Mouse (Mus musculus): ENCODE data around the gene Itpr2.
A peak's percentile ranks its signal among the peaks of the same experiment; 100 is the strongest.

The Itpr2 gene

DNA sequence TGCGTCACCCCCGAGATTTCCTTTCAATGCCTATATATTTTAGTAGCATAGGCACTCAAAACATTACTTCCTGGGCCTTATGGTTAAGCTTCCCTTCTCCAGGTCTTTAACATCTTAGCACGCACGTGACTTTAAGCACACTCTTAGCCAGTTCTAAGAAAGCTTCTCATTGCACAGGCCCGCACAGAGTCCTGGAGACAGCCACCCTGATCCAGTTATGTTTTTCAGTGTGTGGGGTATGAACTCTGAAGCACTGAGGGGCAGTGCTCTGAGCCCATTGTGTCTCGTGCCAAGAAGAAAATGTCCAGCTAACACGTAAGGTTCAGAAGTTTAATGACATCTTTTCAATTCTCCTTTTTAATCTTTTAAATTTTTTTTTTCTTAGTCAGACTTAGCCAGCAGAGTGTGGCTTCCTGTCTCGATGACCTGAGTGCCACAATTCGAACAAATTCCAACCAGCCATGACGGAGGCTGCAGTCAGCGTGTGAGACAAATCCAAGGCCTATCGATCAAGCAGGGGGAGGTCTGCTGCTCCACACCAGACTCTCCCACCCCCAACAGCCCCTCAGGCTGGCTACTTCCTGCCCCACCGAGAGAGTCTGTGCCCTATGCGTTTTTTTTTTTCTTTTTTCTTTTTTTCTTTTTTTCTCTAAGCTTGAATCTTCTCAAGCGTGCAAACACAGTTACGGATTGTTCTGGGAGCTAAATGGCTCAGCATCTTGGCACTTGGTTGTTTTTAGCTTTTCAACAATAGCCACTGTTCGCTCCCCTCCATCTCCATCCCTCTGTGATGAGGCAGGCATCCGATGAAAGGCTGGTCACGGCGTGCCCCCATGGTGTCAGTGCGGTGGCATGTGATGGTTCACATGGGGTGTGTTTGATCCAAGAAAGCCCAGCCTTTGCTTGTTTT lies 390.9 kb downstream of the Itpr2 start:
- peak; percentile 37 for DNase-seq (ENCODE audit: low spot score)

- no peak for DNase-seq (ENCODE audit: low spot score)
Measured at GRCm38 (mm10) chr6:146110425-146110824, 391.6 kb downstream of the Itpr2 start.

GRCm38 (mm10) chr6:146108695-146109094 lies 393.3 kb downstream of the Itpr2 start:
- DNase-seq (ENCODE audit: low spot score) = no peak

DNA sequence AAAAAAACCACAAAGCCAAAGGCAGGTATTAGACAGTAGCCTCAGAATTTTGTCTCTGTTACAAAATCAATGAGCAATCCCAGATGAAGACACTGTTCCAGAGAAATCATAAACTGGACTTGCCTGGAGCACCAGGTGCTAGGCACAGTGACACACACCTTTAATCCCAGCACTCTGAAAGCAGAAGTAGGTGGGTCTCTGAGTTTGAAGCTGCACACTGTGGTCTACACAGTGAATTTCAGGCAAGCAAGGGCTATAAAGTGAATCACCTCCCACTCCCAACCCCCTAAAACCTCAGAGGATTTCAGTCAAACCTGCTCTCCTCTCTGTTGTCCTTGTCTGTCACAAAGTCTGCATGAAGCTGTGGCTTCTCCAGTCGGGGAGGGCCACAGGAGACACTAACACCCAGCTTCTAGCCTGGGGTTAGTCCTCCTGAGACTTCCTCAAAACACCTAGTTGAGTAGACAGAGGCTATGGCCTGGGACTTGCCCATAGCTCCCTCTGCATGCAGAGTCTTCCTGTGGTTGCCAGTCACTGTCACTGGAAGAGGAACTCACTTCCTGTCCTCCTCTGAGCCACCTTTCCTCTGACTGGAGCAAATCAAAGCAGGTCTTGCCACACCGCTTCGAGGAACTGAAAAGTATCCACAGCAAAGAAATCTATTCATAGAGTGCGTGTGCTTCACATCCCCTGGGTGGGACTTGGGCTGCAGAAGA lies 394.7 kb downstream of the Itpr2 start:
- DNase-seq (ENCODE audit: low spot score) = no peak

GRCm38 (mm10) chr6:146083056-146083961 lies 418.7 kb downstream of the Itpr2 start:
- DNase-seq (ENCODE audit: low spot score) = no peak

DNA sequence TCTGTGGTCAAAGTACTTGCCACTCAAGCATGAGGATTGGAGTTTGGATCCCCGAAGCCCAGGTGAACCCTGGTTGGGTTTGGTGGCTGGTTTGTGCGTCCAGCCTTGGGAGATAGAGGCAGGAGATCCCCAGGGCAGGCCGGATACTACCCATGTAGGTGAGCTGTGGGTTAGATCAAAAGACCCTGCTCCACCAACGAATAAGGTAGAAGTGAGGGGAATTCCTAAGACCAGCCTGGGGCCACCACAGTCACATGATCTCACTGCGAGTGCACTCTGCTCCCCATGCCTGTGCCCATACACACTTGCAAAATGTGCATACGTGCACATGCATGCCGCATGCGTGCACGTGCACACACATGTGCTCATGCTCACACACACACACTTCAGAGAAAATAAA lies 419.5 kb downstream of the Itpr2 start:
- no peak for DNase-seq (ENCODE audit: low spot score)

DNA sequence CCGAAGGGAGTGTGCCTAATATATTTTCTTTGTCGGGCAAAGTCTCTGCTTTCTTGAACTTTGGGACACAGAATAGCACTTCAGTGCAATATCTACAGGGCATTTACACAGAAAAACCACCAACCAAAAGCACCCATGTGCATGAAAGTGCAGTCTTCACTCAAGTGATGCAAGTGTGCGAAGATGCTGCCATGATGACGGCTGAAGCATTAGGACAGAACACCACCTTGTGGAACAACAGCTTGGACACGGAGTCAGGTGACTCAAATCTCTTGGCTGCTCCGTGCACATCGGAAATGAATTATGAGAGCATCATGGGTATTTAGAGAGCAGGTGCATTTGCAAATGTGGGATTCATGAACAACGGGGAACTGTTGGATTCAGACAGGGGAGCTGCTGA lies 420.4 kb downstream of the Itpr2 start:
- no peak for DNase-seq (ENCODE audit: low spot score)

DNA sequence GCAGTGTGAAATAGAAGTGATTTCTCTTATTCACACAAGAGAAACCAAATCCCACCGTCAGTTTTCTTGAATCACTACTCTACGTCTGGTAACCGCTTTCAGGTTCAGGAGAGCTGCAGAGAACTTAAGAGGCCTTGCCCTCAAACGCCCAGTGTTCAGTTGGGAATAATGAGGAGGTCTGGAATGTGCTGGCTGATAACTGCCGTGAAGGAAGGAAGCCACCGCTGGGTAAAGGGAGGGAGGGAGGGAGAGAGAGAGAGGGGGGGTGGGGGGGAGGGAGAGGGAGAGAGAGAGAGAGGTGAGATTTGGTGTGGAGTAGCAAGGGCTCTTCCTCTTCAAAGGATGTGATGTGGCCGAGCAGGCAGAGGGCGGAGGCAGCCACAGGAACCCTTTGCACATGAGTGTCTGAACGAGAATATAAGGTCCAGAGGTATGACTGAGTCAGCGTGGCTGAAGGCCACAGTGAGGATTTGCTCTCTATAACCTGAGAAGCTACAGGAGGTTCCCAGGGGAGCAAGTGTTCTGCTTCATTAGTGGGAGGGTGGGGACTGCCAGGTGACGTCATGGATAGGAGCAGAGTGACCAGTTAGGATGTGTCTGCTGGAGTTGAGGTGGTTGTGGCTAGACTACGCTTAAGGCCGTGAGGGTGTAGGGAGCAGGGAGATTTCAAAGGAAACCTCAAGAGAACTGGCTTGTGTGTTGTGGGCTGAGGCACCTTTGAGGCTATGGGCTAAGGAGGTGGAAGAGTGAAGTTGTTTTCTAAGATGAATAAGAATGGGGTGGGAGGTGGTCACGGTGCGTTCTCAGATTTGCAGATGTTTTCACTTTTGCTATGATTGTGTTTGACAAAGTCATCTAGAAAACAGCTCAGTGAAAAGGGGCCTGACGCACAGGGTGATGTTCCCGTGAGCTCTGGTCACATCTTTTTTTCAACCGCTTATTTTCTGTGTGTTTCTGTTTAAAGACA lies 421.2 kb downstream of the Itpr2 start:
- no peak for DNase-seq (ENCODE audit: low spot score)

- DNase-seq (ENCODE audit: low spot score) = no peak
Measured at GRCm38 (mm10) chr6:146079734-146080443, 422.1 kb downstream of the Itpr2 start.

DNA sequence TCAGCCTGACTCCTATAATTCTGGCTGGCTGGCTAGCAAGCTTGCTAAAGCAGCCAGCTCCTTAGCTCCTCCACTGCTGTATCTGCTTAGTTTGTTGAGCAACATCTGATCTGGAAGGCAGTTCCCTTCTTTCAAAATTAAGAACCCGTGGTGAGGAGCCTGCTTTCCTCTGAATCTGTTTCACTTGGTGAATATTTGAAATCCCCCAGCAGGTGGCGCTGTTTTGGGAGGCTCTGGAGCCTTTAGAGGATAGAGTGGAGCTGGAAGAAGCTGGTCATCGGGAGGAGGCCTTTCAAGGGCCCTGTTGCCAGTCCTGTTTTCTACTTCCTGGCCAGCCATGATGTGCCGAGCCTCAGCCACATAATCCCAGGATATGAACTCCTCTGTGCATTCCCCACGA lies 422.8 kb downstream of the Itpr2 start:
- DNase-seq (ENCODE audit: low spot score) = peak; percentile 81

DNA sequence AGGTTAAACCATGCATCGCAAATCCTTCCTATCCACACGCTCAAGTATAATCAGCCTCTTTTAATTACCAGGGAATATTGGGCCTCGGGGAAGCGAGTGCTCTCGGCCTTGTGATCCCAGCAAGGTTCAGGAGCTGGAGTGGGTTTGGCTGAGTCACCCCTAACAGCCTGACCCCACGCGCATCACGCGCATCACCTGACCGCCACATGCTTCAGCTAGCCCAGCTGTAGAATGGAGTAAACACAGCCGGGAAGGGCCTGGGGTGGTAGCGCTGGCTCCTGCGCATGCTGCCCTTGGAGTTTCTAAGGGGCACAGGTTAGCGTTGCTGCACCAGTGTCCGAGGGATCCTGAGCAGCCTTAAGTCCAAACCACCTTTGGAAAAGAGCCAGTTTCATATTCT lies 423.9 kb downstream of the Itpr2 start:
- no peak for DNase-seq (ENCODE audit: low spot score)

DNA sequence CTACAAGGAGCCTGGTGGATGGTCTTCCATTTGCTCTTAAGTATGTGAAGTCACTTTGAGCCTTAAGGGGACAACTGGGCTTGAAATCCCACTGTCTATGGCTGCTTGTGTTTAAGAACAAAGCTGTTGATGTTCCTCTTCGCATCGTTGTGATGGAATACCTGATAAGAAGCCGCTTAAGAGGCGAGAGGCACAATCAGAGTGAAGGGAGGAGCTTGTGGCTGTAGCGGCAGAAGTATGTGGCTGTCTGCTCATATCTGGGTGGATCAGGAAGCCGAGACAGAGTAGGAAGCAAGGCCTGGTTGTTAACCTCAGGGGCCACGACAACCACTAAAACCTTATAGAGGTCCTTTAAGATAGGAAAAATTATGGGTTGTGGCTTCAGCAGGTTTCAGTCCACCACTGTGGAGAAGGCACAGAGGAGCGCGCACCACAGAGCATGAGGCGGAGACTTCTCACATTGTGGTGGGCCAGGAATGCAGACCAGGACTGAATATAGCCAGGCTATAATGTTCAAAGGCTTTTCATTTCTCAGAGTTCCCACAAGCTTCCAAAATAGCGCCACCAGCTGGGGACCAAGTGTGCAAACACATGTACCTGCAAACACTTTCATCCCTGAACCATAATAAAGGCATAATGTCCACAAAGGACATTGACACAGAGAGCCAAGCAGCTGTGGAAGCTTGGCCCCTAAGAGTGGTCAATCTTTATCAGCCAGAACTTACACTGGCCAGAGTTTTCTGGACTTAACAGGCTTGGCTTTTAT lies 424.7 kb downstream of the Itpr2 start:
- no peak for DNase-seq (ENCODE audit: low spot score)

GRCm38 (mm10) chr6:146072842-146073241 lies 429.2 kb downstream of the Itpr2 start:
- no peak for DNase-seq (ENCODE audit: low spot score)

GRCm38 (mm10) chr6:146071883-146072282 lies 430.1 kb downstream of the Itpr2 start:
- DNase-seq (ENCODE audit: low spot score) = no peak
